8 mouse cellular contexts compared by ENCODE assay signal in the genomic region with DNA sequence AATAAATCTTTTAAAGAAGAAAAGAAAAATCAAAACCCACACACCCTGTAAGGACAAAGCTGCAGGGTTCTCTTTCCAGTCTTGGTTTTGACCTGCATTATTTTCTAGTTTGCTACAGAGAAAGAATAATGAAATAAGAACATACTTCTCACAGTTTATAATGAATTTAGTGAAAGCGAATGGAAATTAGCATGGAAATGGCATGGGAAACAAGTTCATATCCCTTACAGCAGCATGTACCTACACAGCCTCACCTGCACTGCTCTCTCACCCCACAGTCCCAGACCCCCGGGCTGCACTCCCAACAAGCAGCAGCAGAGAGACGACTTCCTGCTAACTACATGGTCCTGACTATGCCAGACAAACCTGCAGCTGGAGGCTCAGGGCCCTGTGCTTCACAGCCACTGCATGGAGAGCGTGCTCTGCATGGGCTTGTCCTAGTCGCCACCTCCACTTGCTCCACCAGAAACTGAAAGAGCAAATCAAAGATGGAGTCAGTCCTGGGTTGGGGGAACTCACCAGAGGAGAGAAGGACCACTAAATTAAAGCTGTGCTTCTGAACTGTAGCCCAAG. TPM values are rescaled to one million over a fixed set of nuclear protein-coding genes. Genes with fewer than 3 reads are reported as not detected.
DNase-seq lines count a peak whose midpoint lies in the region; ATAC-seq lines count a peak whose summit lies in the region.
"Not testable (repeated sequence)": the region's sequence is repeated elsewhere in the genome, so short reads cannot be mapped to it uniquely, and the experiment has no call there.

No protein-coding gene starts in this region.

- not testable (repeated sequence) for H3K9me3 ChIP-seq in forebrain, embryonic 14.5 days (replicated peaks; ENCODE audit: control insufficient read depth, low read length); hindbrain, embryonic 11.5 days (ENCODE audit: control insufficient read depth, low read length); kidney, embryonic 14.5 days (ENCODE audit: control insufficient read depth, low read length); stomach, embryonic 15.5 days
- peaks cover 12% of the 10 kb centered on the region; the same call in 1 of the 2 replicates for H3K9me3 ChIP-seq in liver, embryonic 15.5 days (replicated peaks)
- peaks cover 22% of the 10 kb centered on the region for H3K9me3 ChIP-seq in midbrain, embryonic 14.5 days (ENCODE audit: control insufficient read depth, low read length)

- not testable (repeated sequence) for H3K36me3 ChIP-seq in forebrain, embryonic 14.5 days (ENCODE audit: control insufficient read depth, insufficient read depth, low read length); hindbrain, embryonic 11.5 days (ENCODE audit: control insufficient read depth, insufficient read depth, low read length); kidney, embryonic 14.5 days (ENCODE audit: control insufficient read depth, insufficient read depth, low read length); liver, embryonic 15.5 days (replicated peaks); midbrain, embryonic 14.5 days (ENCODE audit: control insufficient read depth, insufficient read depth, low read length); stomach, embryonic 15.5 days

- WGBS in forebrain, embryonic 14.5 days: 87% methylated on average over 3 of the region's 5 CpGs
- WGBS in hindbrain, embryonic 11.5 days: 88% methylated on average over 3 of the region's 5 CpGs
- WGBS in kidney, embryonic 14.5 days: 71% methylated on average over 3 of the region's 5 CpGs
- WGBS in liver, embryonic 15.5 days (ENCODE audit: insufficient replicate concordance): 69% methylated on average over 3 of the region's 5 CpGs
- 79% methylated on average over 3 of the region's 5 CpGs for WGBS in midbrain, embryonic 14.5 days
- WGBS in stomach, embryonic 15.5 days: 73% methylated on average over 3 of the region's 5 CpGs

- not testable (repeated sequence) for H3K4me2 ChIP-seq in forebrain, embryonic 14.5 days (ENCODE audit: low read length); hindbrain, embryonic 11.5 days (replicated peaks; ENCODE audit: low read depth, low read length); kidney, embryonic 14.5 days (replicated peaks; ENCODE audit: low read depth, low read length); liver, embryonic 15.5 days; midbrain, embryonic 14.5 days (ENCODE audit: low read length); stomach, embryonic 15.5 days

- not testable (repeated sequence) for H3K27ac ChIP-seq in forebrain, embryonic 14.5 days (ENCODE audit: low read depth, low read length); hindbrain, embryonic 11.5 days (ENCODE audit: low read depth, low read length); kidney, embryonic 14.5 days (ENCODE audit: low read depth, low read length); liver, embryonic 15.5 days (replicated peaks); midbrain, embryonic 14.5 days (replicated peaks; ENCODE audit: low read depth, low read length); stomach, embryonic 15.5 days

- DNase-seq in A20 (ENCODE audit: low read depth, low spot score): peak; percentile 62
- DNase-seq in forebrain, embryonic 14.5 days (ENCODE audit: low spot score); hindbrain, embryonic 11.5 days (ENCODE audit: low spot score); midbrain, embryonic 14.5 days: not testable (repeated sequence)

- not testable (repeated sequence) for H3K9ac ChIP-seq in forebrain, embryonic 14.5 days (ENCODE audit: low read length); hindbrain, embryonic 11.5 days (ENCODE audit: low read depth, low read length); kidney, embryonic 14.5 days (ENCODE audit: low read depth, low read length); liver, embryonic 15.5 days; midbrain, embryonic 14.5 days (replicated peaks; ENCODE audit: low read length); stomach, embryonic 15.5 days

- ATAC-seq in cerebellum, adult (ENCODE audit: insufficient number of reproducible peaks, low FRiP score, low TSS enrichment): peak; percentile 11; the same call in 1 of the 2 replicates
- peak; percentile 9; the same call in 1 of the 2 replicates for ATAC-seq in forebrain, embryonic 14.5 days
- peak; percentile 23 for ATAC-seq in hindbrain, embryonic 11.5 days (ENCODE audit: low FRiP score)
- ATAC-seq in kidney, embryonic 14.5 days (ENCODE audit: low FRiP score, low TSS enrichment): peak; percentile 38
- peak; percentile 4; the same call in 1 of the 2 replicates for ATAC-seq in liver, embryonic 15.5 days (ENCODE audit: insufficient read depth)
- ATAC-seq in midbrain, embryonic 14.5 days (ENCODE audit: low FRiP score, low TSS enrichment): peak; percentile 31
- peak; percentile 16 for ATAC-seq in stomach, embryonic 15.5 days (ENCODE audit: insufficient read depth, low FRiP score, low read depth)

- not testable (repeated sequence) for H3K27me3 ChIP-seq in forebrain, embryonic 14.5 days (replicated peaks; ENCODE audit: control insufficient read depth, insufficient read depth, low read length); hindbrain, embryonic 11.5 days (ENCODE audit: control insufficient read depth, insufficient read depth, low read length); kidney, embryonic 14.5 days (ENCODE audit: control insufficient read depth, insufficient read depth, low read length); liver, embryonic 15.5 days; midbrain, embryonic 14.5 days (ENCODE audit: control insufficient read depth, insufficient read depth, low read length); stomach, embryonic 15.5 days (replicated peaks)

- not testable (repeated sequence) for H3K4me3 ChIP-seq in forebrain, embryonic 14.5 days (ENCODE audit: low read depth, low read length); hindbrain, embryonic 11.5 days (ENCODE audit: low read depth, low read length); kidney, embryonic 14.5 days (ENCODE audit: low read length); liver, embryonic 15.5 days (replicated peaks); midbrain, embryonic 14.5 days (replicated peaks; ENCODE audit: low read depth, low read length); stomach, embryonic 15.5 days (replicated peaks)

- H3K4me1 ChIP-seq in forebrain, embryonic 14.5 days (ENCODE audit: control insufficient read depth, insufficient read depth, low read length); hindbrain, embryonic 11.5 days (replicated peaks; ENCODE audit: control insufficient read depth, insufficient read depth, low read length); kidney, embryonic 14.5 days (ENCODE audit: control insufficient read depth, insufficient read depth, low read length); liver, embryonic 15.5 days (replicated peaks); midbrain, embryonic 14.5 days (ENCODE audit: control insufficient read depth, insufficient read depth, low read length); stomach, embryonic 15.5 days: not testable (repeated sequence)

RNA-seq across cellular contexts. Expression of a gene that starts 28.0 kb away (rescaled TPM):
- 6.4 and 9.0 TPM in 2 replicates for polyA plus RNA-seq in forebrain, embryonic 14.5 days (2014; fragmentation: Nextera tagmentation; extraction: Ambion mirVana)
- polyA plus RNA-seq in hindbrain, embryonic 11.5 days (2014; fragmentation: Nextera tagmentation; extraction: Ambion mirVana): 7.9 and 8.6 TPM in 2 replicates
- polyA plus RNA-seq in kidney, embryonic 14.5 days (2014; fragmentation: Nextera tagmentation; extraction: Ambion mirVana): 10.5 and 12.7 TPM in 2 replicates
- polyA plus RNA-seq in liver, embryonic 15.5 days (2015; fragmentation: Nextera tagmentation; extraction: Ambion mirVana): 3.2 and 4.2 TPM in 2 replicates
- polyA plus RNA-seq in midbrain, embryonic 14.5 days (2014; fragmentation: Nextera tagmentation; extraction: Ambion mirVana): 11.2 and 13.2 TPM in 2 replicates
- 14.4 and 16.4 TPM in 2 replicates for polyA plus RNA-seq in stomach, embryonic 15.5 days (2015; fragmentation: Nextera tagmentation; extraction: Ambion mirVana)

RNA-seq across cellular contexts. Expression of a gene that starts 36.9 kb away (rescaled TPM):
- 36.7 and 40.4 TPM in 2 replicates for polyA plus RNA-seq in forebrain, embryonic 14.5 days (2014; fragmentation: Nextera tagmentation; extraction: Ambion mirVana)
- 55.8 and 69.4 TPM in 2 replicates for polyA plus RNA-seq in hindbrain, embryonic 11.5 days (2014; fragmentation: Nextera tagmentation; extraction: Ambion mirVana)
- 46.8 and 65.8 TPM in 2 replicates for polyA plus RNA-seq in kidney, embryonic 14.5 days (2014; fragmentation: Nextera tagmentation; extraction: Ambion mirVana)
- 22.3 and 23.9 TPM in 2 replicates for polyA plus RNA-seq in liver, embryonic 15.5 days (2015; fragmentation: Nextera tagmentation; extraction: Ambion mirVana)
- polyA plus RNA-seq in midbrain, embryonic 14.5 days (2014; fragmentation: Nextera tagmentation; extraction: Ambion mirVana): 44.6 and 55.3 TPM in 2 replicates
- polyA plus RNA-seq in stomach, embryonic 15.5 days (2015; fragmentation: Nextera tagmentation; extraction: Ambion mirVana): 44.9 and 55.7 TPM in 2 replicates
